Mouse (Mus musculus): ENCODE results near the gene Hmgcs1. TPM values are rescaled to one million over a fixed set of nuclear protein-coding genes. Genes with fewer than 3 reads are reported as not detected.
A peak's percentile ranks its signal among the peaks of the same experiment; 100 is the strongest.

Hmgcs1 gene
- polyA plus RNA-seq (2015; fragmentation: Nextera tagmentation; extraction: Ambion mirVana) = 461 and 470 TPM in 2 replicates

GRCm38 (mm10) chr13:119690039-119690728 lies at the start of gene Hmgcs1:
Gene Hmgcs1 (plus strand): TSS chr13:119690379.
- peak within 1 kb of the TSS; percentile 99 for H3K27ac ChIP-seq (ENCODE audit: low read length)
- H3K9me3 ChIP-seq (ENCODE audit: control insufficient read depth, low read length) = no peaks in the 10 kb centered on the region
- WGBS = under 1% methylated on average over 59 of the region's 59 CpGs
- H3K36me3 ChIP-seq (ENCODE audit: control insufficient read depth, insufficient read depth) = peaks cover 2% of the 10 kb centered on the region; the same call in 1 of the 2 replicates
- no peaks in the 10 kb centered on the region for H3K27me3 ChIP-seq (replicated peaks; ENCODE audit: control insufficient read depth, insufficient read depth, low read length)
- H3K4me1 ChIP-seq (replicated peaks; ENCODE audit: control insufficient read depth, insufficient read depth, low read length) = peaks cover 40% of the 10 kb centered on the region
- peak within 1 kb of the TSS; percentile 79 for H3K4me2 ChIP-seq (ENCODE audit: low read length)
- peak; percentile 97 for ATAC-seq
- H3K4me3 ChIP-seq (replicated peaks; ENCODE audit: low read length) = peak within 1 kb of the TSS; percentile 100
- peak within 1 kb of the TSS; percentile 99 for H3K9ac ChIP-seq (replicated peaks; ENCODE audit: low read depth, low read length)

DNA sequence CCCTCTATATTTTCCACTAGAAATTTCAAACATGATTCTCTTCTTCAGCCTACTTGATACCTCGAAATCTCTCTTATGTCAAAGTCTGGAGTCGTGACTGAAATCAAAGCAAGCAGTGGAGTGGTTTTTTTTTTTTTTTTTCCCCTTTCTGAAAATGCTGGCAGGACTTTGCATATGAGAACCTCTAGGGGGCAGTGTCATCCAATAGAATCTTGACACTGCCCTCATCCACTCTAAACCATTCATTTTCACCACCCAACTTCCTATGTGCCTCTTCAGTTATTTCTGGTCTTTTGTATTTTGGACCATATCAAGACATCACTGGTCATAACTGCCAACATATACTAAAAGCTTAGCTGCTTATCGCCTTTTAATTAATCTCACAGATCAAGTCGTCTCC lies 49.7 kb upstream of the Hmgcs1 start:
- WGBS = 38% methylated on average over 4 of the region's 4 CpGs
- Histone ChIP-seq H3K27ac (ENCODE audit: low read length) (no peak overlapping the region), H3K4me2 (ENCODE audit: low read length) (no peak overlapping the region), H3K27me3 (replicated peaks; ENCODE audit: control insufficient read depth, insufficient read depth, low read length) (no peaks in the 10 kb centered on the region), H3K9ac (replicated peaks; ENCODE audit: low read depth, low read length) (no peak overlapping the region), H3K9me3 (ENCODE audit: control insufficient read depth, low read length) (no peaks in the 10 kb centered on the region), H3K4me1 (replicated peaks; ENCODE audit: control insufficient read depth, insufficient read depth, low read length) (no peaks in the 10 kb centered on the region), H3K4me3 (replicated peaks; ENCODE audit: low read length) (no peak overlapping the region), H3K36me3 (ENCODE audit: control insufficient read depth, insufficient read depth) (no peaks in the 10 kb centered on the region)
- 0 out of 2 replicates have a peak, but pooled peaks have one; percentile 55 for ATAC-seq

DNA sequence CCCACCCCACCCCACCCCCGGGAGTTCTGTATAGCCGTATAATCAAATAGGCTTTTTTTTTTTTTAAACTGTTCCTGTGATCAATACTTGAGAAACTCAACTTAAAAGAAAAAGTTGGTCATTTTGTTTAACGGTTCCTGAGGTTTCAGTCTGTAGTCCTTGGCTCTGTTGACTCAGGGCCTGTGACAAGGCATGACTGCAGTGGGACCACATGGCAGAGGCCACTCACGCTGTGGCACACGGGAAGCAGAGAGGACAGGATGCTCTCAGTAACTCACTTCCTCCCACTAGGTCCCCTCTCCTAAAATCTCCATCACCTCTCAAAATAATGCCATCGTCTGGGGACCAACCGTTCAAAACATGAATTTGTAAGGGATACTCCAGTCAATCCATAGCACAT lies 49.0 kb upstream of the Hmgcs1 start:
- Histone ChIP-seq H3K9ac (replicated peaks; ENCODE audit: low read depth, low read length) (no peak overlapping the region), H3K9me3 (ENCODE audit: control insufficient read depth, low read length) (no peaks in the 10 kb centered on the region), H3K27me3 (replicated peaks; ENCODE audit: control insufficient read depth, insufficient read depth, low read length) (no peaks in the 10 kb centered on the region), H3K4me3 (replicated peaks; ENCODE audit: low read length) (no peak overlapping the region), H3K36me3 (ENCODE audit: control insufficient read depth, insufficient read depth) (no peaks in the 10 kb centered on the region), H3K4me1 (replicated peaks; ENCODE audit: control insufficient read depth, insufficient read depth, low read length) (no peaks in the 10 kb centered on the region), H3K27ac (ENCODE audit: low read length) (no peak overlapping the region), H3K4me2 (ENCODE audit: low read length) (no peak overlapping the region)
- ATAC-seq = no peak
- 83% methylated on average over 7 of the region's 7 CpGs for WGBS

GRCm38 (mm10) chr13:119644769-119645168 lies 45.4 kb upstream of the Hmgcs1 start:
- Histone ChIP-seq H3K9me3 (ENCODE audit: control insufficient read depth, low read length) (no peaks in the 10 kb centered on the region), H3K4me3 (replicated peaks; ENCODE audit: low read length) (no peak overlapping the region), H3K4me1 (replicated peaks; ENCODE audit: control insufficient read depth, insufficient read depth, low read length) (peaks cover 3% of the 10 kb centered on the region; the same call in 1 of the 2 replicates), H3K36me3 (ENCODE audit: control insufficient read depth, insufficient read depth) (no peaks in the 10 kb centered on the region), H3K9ac (replicated peaks; ENCODE audit: low read depth, low read length) (no peak overlapping the region), H3K27ac (ENCODE audit: low read length) (no peak overlapping the region), H3K4me2 (ENCODE audit: low read length) (no peak overlapping the region), H3K27me3 (replicated peaks; ENCODE audit: control insufficient read depth, insufficient read depth, low read length) (no peaks in the 10 kb centered on the region)
- WGBS = 61% methylated on average over 5 of the region's 5 CpGs
- no peak for ATAC-seq

- Histone ChIP-seq H3K4me3 (replicated peaks; ENCODE audit: low read length) (no peak overlapping the region), H3K4me1 (replicated peaks; ENCODE audit: control insufficient read depth, insufficient read depth, low read length) (peaks cover 3% of the 10 kb centered on the region; the same call in 1 of the 2 replicates), H3K9me3 (ENCODE audit: control insufficient read depth, low read length) (no peaks in the 10 kb centered on the region), H3K4me2 (ENCODE audit: low read length) (no peak overlapping the region), H3K9ac (replicated peaks; ENCODE audit: low read depth, low read length) (no peak overlapping the region), H3K27me3 (replicated peaks; ENCODE audit: control insufficient read depth, insufficient read depth, low read length) (no peaks in the 10 kb centered on the region), H3K36me3 (ENCODE audit: control insufficient read depth, insufficient read depth) (no peaks in the 10 kb centered on the region), H3K27ac (ENCODE audit: low read length) (no peak overlapping the region)
- no peak for ATAC-seq
- 91% methylated on average over 1 of the region's 1 CpGs for WGBS
These were observed 43.7 kb upstream of the Hmgcs1 start for GRCm38 (mm10) chr13:119646511-119646910.

- no peak overlapping the region for H3K4me3 ChIP-seq (replicated peaks; ENCODE audit: low read length)
- 46% methylated on average over 15 of the region's 15 CpGs for WGBS
- no peak overlapping the region for H3K9ac ChIP-seq (replicated peaks; ENCODE audit: low read depth, low read length)
- peak overlapping the region; percentile 31; the same call in 1 of the 2 replicates for H3K27ac ChIP-seq (ENCODE audit: low read length)
- no peaks in the 10 kb centered on the region for H3K27me3 ChIP-seq (replicated peaks; ENCODE audit: control insufficient read depth, insufficient read depth, low read length)
- no peaks in the 10 kb centered on the region for H3K9me3 ChIP-seq (ENCODE audit: control insufficient read depth, low read length)
- H3K36me3 ChIP-seq (ENCODE audit: control insufficient read depth, insufficient read depth) = no peaks in the 10 kb centered on the region
- 0 out of 2 replicates have a peak overlapping the region, but pooled peaks have one; percentile 1 for H3K4me2 ChIP-seq (ENCODE audit: low read length)
- peaks cover 3% of the 10 kb centered on the region; the same call in 1 of the 2 replicates for H3K4me1 ChIP-seq (replicated peaks; ENCODE audit: control insufficient read depth, insufficient read depth, low read length)
- ATAC-seq = peak; percentile 67
These were observed 41.1 kb upstream of the Hmgcs1 start for GRCm38 (mm10) chr13:119648891-119649698.

DNA sequence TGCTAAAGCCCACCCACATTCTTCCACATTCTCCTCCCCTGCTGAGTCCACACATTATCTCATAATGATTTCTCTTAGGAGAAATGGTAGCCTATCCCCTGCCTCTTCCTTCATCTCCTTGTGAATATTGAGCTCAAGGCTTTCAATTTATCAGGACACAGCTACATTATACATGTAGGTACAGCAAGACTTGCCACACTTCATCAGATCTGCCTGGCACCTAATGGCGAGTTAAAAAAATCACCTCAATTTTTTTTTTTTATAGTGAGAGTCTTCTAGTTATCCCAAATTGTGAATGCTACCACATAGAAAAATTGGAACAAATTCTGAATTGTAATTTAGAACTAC lies 40.5 kb upstream of the Hmgcs1 start:
- 74% methylated on average over 1 of the region's 1 CpGs for WGBS
- Histone ChIP-seq H3K36me3 (ENCODE audit: control insufficient read depth, insufficient read depth) (no peaks in the 10 kb centered on the region), H3K4me1 (replicated peaks; ENCODE audit: control insufficient read depth, insufficient read depth, low read length) (peaks cover 3% of the 10 kb centered on the region; the same call in 1 of the 2 replicates), H3K4me3 (replicated peaks; ENCODE audit: low read length) (no peak overlapping the region), H3K4me2 (ENCODE audit: low read length) (no peak overlapping the region), H3K27ac (ENCODE audit: low read length) (peak overlapping the region; percentile 31; the same call in 1 of the 2 replicates), H3K9me3 (ENCODE audit: control insufficient read depth, low read length) (no peaks in the 10 kb centered on the region), H3K9ac (replicated peaks; ENCODE audit: low read depth, low read length) (no peak overlapping the region), H3K27me3 (replicated peaks; ENCODE audit: control insufficient read depth, insufficient read depth, low read length) (no peaks in the 10 kb centered on the region)
- ATAC-seq = no peak; the same call in 1 of the 2 replicates

DNA sequence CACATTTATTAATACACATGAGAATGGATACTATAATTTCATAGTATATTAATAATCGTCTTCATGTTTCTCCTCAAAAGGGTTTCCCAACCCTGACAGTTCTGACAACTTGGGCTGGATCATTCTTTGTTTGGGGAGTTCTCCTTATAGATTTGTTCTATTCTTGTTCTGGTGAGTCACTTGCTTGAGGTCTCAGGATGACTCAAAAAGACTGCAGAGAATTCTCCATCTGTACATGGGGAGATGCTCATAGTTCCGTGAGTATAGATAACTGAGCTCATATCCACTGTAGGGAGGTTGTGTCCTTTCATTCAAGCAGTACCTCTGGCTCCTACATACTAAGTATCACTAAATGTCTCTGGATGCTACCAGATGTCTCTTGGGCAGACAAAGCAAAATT lies 35.4 kb upstream of the Hmgcs1 start:
- ATAC-seq = no peak
- no peak overlapping the region for H3K4me3 ChIP-seq (replicated peaks; ENCODE audit: low read length)
- no peak overlapping the region for H3K27ac ChIP-seq (ENCODE audit: low read length)
- H3K27me3 ChIP-seq (replicated peaks; ENCODE audit: control insufficient read depth, insufficient read depth, low read length) = no peaks in the 10 kb centered on the region
- no peaks in the 10 kb centered on the region for H3K4me1 ChIP-seq (replicated peaks; ENCODE audit: control insufficient read depth, insufficient read depth, low read length)
- H3K4me2 ChIP-seq (ENCODE audit: low read length) = no peak overlapping the region
- H3K36me3 ChIP-seq (ENCODE audit: control insufficient read depth, insufficient read depth) = no peaks in the 10 kb centered on the region
- H3K9ac ChIP-seq (replicated peaks; ENCODE audit: low read depth, low read length) = no peak overlapping the region
- WGBS = 95% methylated on average over 2 of the region's 2 CpGs
- H3K9me3 ChIP-seq (ENCODE audit: control insufficient read depth, low read length) = no peaks in the 10 kb centered on the region

- Histone ChIP-seq H3K4me2 (ENCODE audit: low read length) (no peak overlapping the region), H3K27me3 (replicated peaks; ENCODE audit: control insufficient read depth, insufficient read depth, low read length) (no peaks in the 10 kb centered on the region), H3K9me3 (ENCODE audit: control insufficient read depth, low read length) (no peaks in the 10 kb centered on the region), H3K9ac (replicated peaks; ENCODE audit: low read depth, low read length) (no peak overlapping the region), H3K36me3 (ENCODE audit: control insufficient read depth, insufficient read depth) (no peaks in the 10 kb centered on the region), H3K27ac (ENCODE audit: low read length) (no peak overlapping the region), H3K4me1 (replicated peaks; ENCODE audit: control insufficient read depth, insufficient read depth, low read length) (no peaks in the 10 kb centered on the region), H3K4me3 (replicated peaks; ENCODE audit: low read length) (no peak overlapping the region)
- 80% methylated on average over 2 of the region's 2 CpGs for WGBS
- no peak for ATAC-seq
These were observed 33.9 kb upstream of the Hmgcs1 start for GRCm38 (mm10) chr13:119656246-119656645.

Measured in forebrain, embryonic 16.5 days (tissue).